ENCODE assay signal across 8 mouse cellular contexts in the genomic region with DNA sequence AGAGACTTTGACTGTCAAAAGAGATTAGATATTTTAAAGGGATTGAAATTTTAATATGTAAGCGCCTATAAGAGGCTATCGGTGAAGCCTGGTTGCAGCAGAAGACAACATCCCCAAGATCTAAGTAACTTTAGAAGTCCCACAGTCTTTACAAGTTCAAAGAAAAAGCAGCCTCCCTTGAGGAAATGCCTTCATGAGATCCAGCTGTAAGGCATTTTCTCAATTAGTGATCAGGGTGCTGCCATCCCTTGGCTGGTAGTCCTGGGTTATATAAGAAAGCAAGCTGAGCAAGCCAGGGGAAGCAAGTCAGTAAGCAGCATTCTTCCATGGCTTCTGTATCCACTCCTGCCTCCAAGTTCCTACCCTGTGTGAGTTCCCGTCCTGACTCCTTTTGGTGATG. TPM values are rescaled to one million over a fixed set of nuclear protein-coding genes. Genes with fewer than 3 reads are reported as not detected.
DNase-seq lines count a peak whose midpoint lies in the region; ATAC-seq and TF ChIP-seq lines count a peak whose summit lies in the region.
"Not testable (repeated sequence)": the region's sequence is repeated elsewhere in the genome, so short reads cannot be mapped to it uniquely, and the experiment has no call there.

A gene (plus strand): TSS at position 301 of the 400 bp plus-strand sequence.

- ATAC-seq in forebrain, embryonic 12.5 days (ENCODE audit: low FRiP score); hindbrain, embryonic 13.5 days (ENCODE audit: low FRiP score); liver, embryonic 11.5 days (replicated peaks; ENCODE audit: low FRiP score); midbrain, embryonic 13.5 days: not testable (repeated sequence)

- not testable (repeated sequence) for H3K36me3 ChIP-seq in forebrain, embryonic 12.5 days (replicated peaks); heart, adult 2 months (ENCODE audit: control insufficient read depth, insufficient read depth, low read length); hindbrain, embryonic 13.5 days; liver, embryonic 11.5 days (ENCODE audit: control insufficient read depth, insufficient read depth, low read length); midbrain, embryonic 13.5 days; testis, adult 2 months (ENCODE audit: control insufficient read depth, insufficient read depth, low read length)

- intact Hi-C loops in heart, adult 2 months (cut with DNase I), result loop anchor here (5.0 to 10.0 kb wide), 3 partner anchors 137 to 1210 kb away; a partner anchor contains a TSS

- H3K27me3 ChIP-seq in forebrain, embryonic 12.5 days; heart, adult 2 months (ENCODE audit: control insufficient read depth, insufficient read depth, low read length); hindbrain, embryonic 13.5 days; liver, embryonic 11.5 days (replicated peaks; ENCODE audit: control insufficient read depth, insufficient read depth, low read length); midbrain, embryonic 13.5 days; testis, adult 2 months (ENCODE audit: control insufficient read depth, insufficient read depth, low read length): not testable (repeated sequence)

- not testable (repeated sequence) for H3K4me2 ChIP-seq in forebrain, embryonic 12.5 days; hindbrain, embryonic 13.5 days; liver, embryonic 11.5 days; midbrain, embryonic 13.5 days (replicated peaks)

- not testable (repeated sequence) for TF ChIP-seq POLR2A in heart, adult 2 months (IDR thresholded peaks at IDR 0.05; ENCODE audit: insufficient read depth, low read depth, low read length); testis, adult 2 months (IDR thresholded peaks at IDR 0.05; ENCODE audit: control insufficient read depth, low read depth, low read length)

- WGBS in forebrain, embryonic 12.5 days, result 84% methylated on average over 3 of the region's 3 CpGs
- WGBS in heart, adult 2 months, result 81% methylated on average over 3 of the region's 3 CpGs
- WGBS in hindbrain, embryonic 13.5 days, result 81% methylated on average over 3 of the region's 3 CpGs
- 74% methylated on average over 3 of the region's 3 CpGs for WGBS in liver, embryonic 11.5 days
- WGBS in midbrain, embryonic 13.5 days, result 87% methylated on average over 3 of the region's 3 CpGs

- H3K9ac ChIP-seq in forebrain, embryonic 12.5 days; heart, adult 2 months (ENCODE audit: low read depth, low read length); hindbrain, embryonic 13.5 days; liver, embryonic 11.5 days (ENCODE audit: low read depth, low read length); midbrain, embryonic 13.5 days (replicated peaks): not testable (repeated sequence)

- not testable (repeated sequence) for TF ChIP-seq CTCF in heart, adult 2 months (IDR thresholded peaks at IDR 0.05); testis, adult 2 months (IDR thresholded peaks at IDR 0.05; ENCODE audit: control insufficient read depth, insufficient read depth, insufficient replicate concordance, low read depth, low read length)

- H3K9me3 ChIP-seq in forebrain, embryonic 12.5 days; hindbrain, embryonic 13.5 days; liver, embryonic 11.5 days (ENCODE audit: control insufficient read depth, low read length); midbrain, embryonic 13.5 days: not testable (repeated sequence)

- not testable (repeated sequence) for H3K79me2 ChIP-seq in heart, adult 2 months (replicated peaks; ENCODE audit: control insufficient read depth, insufficient read depth, low read length)

- not testable (repeated sequence) for H3K4me3 ChIP-seq in forebrain, embryonic 12.5 days (replicated peaks); heart, adult 2 months; hindbrain, embryonic 13.5 days; liver, embryonic 11.5 days (ENCODE audit: low read depth, low read length); midbrain, embryonic 13.5 days (replicated peaks); testis, adult 2 months (ENCODE audit: control insufficient read depth, low read depth, low read length)

- not testable (repeated sequence) for H3K27ac ChIP-seq in forebrain, embryonic 12.5 days; heart, adult 2 months; hindbrain, embryonic 13.5 days; liver, embryonic 11.5 days (ENCODE audit: low read depth, low read length); midbrain, embryonic 13.5 days; testis, adult 2 months (ENCODE audit: control insufficient read depth, insufficient read depth, low read depth, low read length)

- TF ChIP-seq EP300 in heart, adult 2 months (IDR thresholded peaks at IDR 0.05; ENCODE audit: insufficient read depth, low read depth, low read length), result not testable (repeated sequence)

- DNase-seq in adrenal gland, postnatal 36 days; heart, adult 2 months; layer of hippocampus, postnatal 10 days (ENCODE audit: low spot score in 2 of 2); liver, embryonic 11.5 days (ENCODE audit: low spot score): not testable (repeated sequence)

- peaks cover 14% of the 10 kb centered on the region for H3K4me1 ChIP-seq in forebrain, embryonic 12.5 days
- not testable (repeated sequence) for H3K4me1 ChIP-seq in heart, adult 2 months (ENCODE audit: control insufficient read depth, insufficient read depth, low read length); liver, embryonic 11.5 days (replicated peaks; ENCODE audit: control insufficient read depth, insufficient read depth, low read length); testis, adult 2 months (ENCODE audit: control insufficient read depth, insufficient read depth, low read length)
- peaks cover 15% of the 10 kb centered on the region for H3K4me1 ChIP-seq in hindbrain, embryonic 13.5 days (replicated peaks)
- H3K4me1 ChIP-seq in midbrain, embryonic 13.5 days (replicated peaks), result peaks cover 18% of the 10 kb centered on the region

RNA-seq across cellular contexts. Expression of the gene that starts here (rescaled TPM):
- total RNA-seq in adrenal gland, postnatal 36 days (2021), result 10 to 100 TPM; 44.0 to 54.1 TPM
- polyA plus RNA-seq in forebrain, embryonic 12.5 days (2016; fragmentation: Nextera tagmentation; extraction: Ambion mirVana), result 63.7 and 65.3 TPM in 2 replicates
- 10 to 100 TPM; 27.7 to 28.0 TPM for total RNA-seq in heart, adult 2 months (2021)
- 18.5 and 23.8 TPM in 2 replicates for polyA plus RNA-seq in heart, adult 2 months (2012; rRNA removed)
- 55.4 and 57.0 TPM in 2 replicates for polyA plus RNA-seq in hindbrain, embryonic 13.5 days (2015; fragmentation: Nextera tagmentation; extraction: Ambion mirVana)
- 10 to 100 TPM; 47.9 to 50.6 TPM for total RNA-seq in layer of hippocampus, postnatal 10 days (2021)
- 32.1 and 34.1 TPM in 2 replicates for polyA plus RNA-seq in liver, embryonic 11.5 days (2014; fragmentation: Nextera tagmentation; extraction: Ambion mirVana)
- polyA plus RNA-seq in midbrain, embryonic 13.5 days (2015; fragmentation: Nextera tagmentation; extraction: Ambion mirVana), result 57.7 and 64.0 TPM in 2 replicates
- 18.3 and 18.6 TPM in 2 replicates for polyA plus RNA-seq in testis, adult 2 months (2012; rRNA removed)
